Mouse (Mus musculus) erythroblast, embryonic 14.5 days (primary cell): ENCODE results near the gene Zfp639.

ENCODE experiments used
- GATA1 ChIP-seq: IDR thresholded peaks from 2 replicates; pipeline ENCODE4 v1.6.1; 2012; ENCODE audit warnings: low read length, inconsistent platforms, mixed read lengths
- TAL1 ChIP-seq: IDR thresholded peaks from 3 replicates; pipeline ENCODE4 v1.6.1; 2012; ENCODE audit warnings: low read length, inconsistent platforms, mixed read lengths

- TF ChIP-seq GATA1 (no peak), TAL1 (no peak)
Observed at GRCm38 (mm10) chr3:32473184-32473583, 36.9 kb upstream of the Zfp639 start.
